26 mouse cellular contexts compared by ENCODE assay signal in genomic region chr9:44506566-44506965, GRCm38 (mm10). TPM values are rescaled to one million over a fixed set of nuclear protein-coding genes. Genes with fewer than 3 reads are reported as not detected.
DNase-seq lines count a peak whose midpoint lies in the region; ATAC-seq lines count a peak whose summit lies in the region.
"Had no signal": no experiment of that assay in that cellular context is flagged by ENCODE, and none has a peak within 500 bp of the region (broad histone marks: within the 10 kb centered on the region; RNA-seq: fewer than 3 reads in every experiment).

No protein-coding gene starts in this region.

- H3K4me3 ChIP-seq in forebrain, embryonic 10.5 days = no peak overlapping the region
- H3K4me3 ChIP-seq in forebrain, embryonic 14.5 days (ENCODE audit: low read depth, low read length) = no peak overlapping the region
- H3K4me3 ChIP-seq in intestine, embryonic 14.5 days (ENCODE audit: low read depth, low read length) = no peak overlapping the region
- H3K4me3 ChIP-seq in intestine, embryonic 15.5 days (replicated peaks) = no peak overlapping the region
- H3K4me3 ChIP-seq in neural tube, embryonic 11.5 days (ENCODE audit: low read depth, low read length) = no peak overlapping the region
- H3K4me3 ChIP-seq in neural tube, embryonic 15.5 days (replicated peaks) = no peak overlapping the region
- H3K4me3 ChIP-seq: embryonic facial prominence, embryonic 15.5 days; erythroblast, embryonic 14.5 days; heart, adult 2 months; heart, embryonic 12.5 days; hindbrain, embryonic 13.5 days had no signal

- no peak for ATAC-seq in forebrain, embryonic 14.5 days
- no peak for ATAC-seq in intestine, embryonic 14.5 days (replicated peaks; ENCODE audit: low FRiP score, low TSS enrichment, low read depth)
- ATAC-seq in intestine, embryonic 15.5 days = no peak
- ATAC-seq in neural tube, embryonic 11.5 days (ENCODE audit: insufficient read depth, low FRiP score, low TSS enrichment) = no peak
- no peak for ATAC-seq in neural tube, embryonic 15.5 days (ENCODE audit: low FRiP score)
- ATAC-seq: activated CD4-positive, CD25-positive, alpha-beta regulatory T cell, adult 4 months; forebrain, embryonic 16.5 days; intestine, postnatal 0 days; Patski had no signal

- H3K27me3 ChIP-seq in forebrain, embryonic 10.5 days (ENCODE audit: poor library complexity, severe bottlenecking) = peaks cover 24% of the 10 kb centered on the region
- H3K27me3 ChIP-seq in forebrain, embryonic 14.5 days (replicated peaks; ENCODE audit: control insufficient read depth, insufficient read depth, low read length) = no peaks in the 10 kb centered on the region
- H3K27me3 ChIP-seq in intestine, embryonic 14.5 days (replicated peaks; ENCODE audit: control insufficient read depth, insufficient read depth, low read length) = no peaks in the 10 kb centered on the region
- no peaks in the 10 kb centered on the region for H3K27me3 ChIP-seq in intestine, embryonic 15.5 days (replicated peaks)
- H3K27me3 ChIP-seq in neural tube, embryonic 11.5 days (ENCODE audit: control insufficient read depth, insufficient read depth, low read length) = no peaks in the 10 kb centered on the region
- 0 out of 2 replicates have a peak, but pooled peaks cover 13% of the 10 kb centered on the region for H3K27me3 ChIP-seq in neural tube, embryonic 15.5 days (replicated peaks)
- H3K27me3 ChIP-seq: embryonic facial prominence, embryonic 15.5 days; heart, embryonic 12.5 days; Patski had no signal

- peaks cover 45% of the 10 kb centered on the region for H3K4me1 ChIP-seq in forebrain, embryonic 10.5 days
- H3K4me1 ChIP-seq in forebrain, embryonic 14.5 days (ENCODE audit: control insufficient read depth, insufficient read depth, low read length) = peaks cover 17% of the 10 kb centered on the region
- peaks cover 26% of the 10 kb centered on the region for H3K4me1 ChIP-seq in intestine, embryonic 14.5 days (replicated peaks; ENCODE audit: control insufficient read depth, insufficient read depth, low read length)
- H3K4me1 ChIP-seq in intestine, embryonic 15.5 days (replicated peaks) = peaks cover 40% of the 10 kb centered on the region
- peaks cover 11% of the 10 kb centered on the region for H3K4me1 ChIP-seq in neural tube, embryonic 11.5 days (ENCODE audit: control insufficient read depth, insufficient read depth, low read length)
- H3K4me1 ChIP-seq in neural tube, embryonic 15.5 days = peaks cover 50% of the 10 kb centered on the region

- H3K27ac ChIP-seq in forebrain, embryonic 10.5 days = 0 out of 2 replicates have a peak overlapping the region, but pooled peaks have one; percentile 36
- H3K27ac ChIP-seq in forebrain, embryonic 14.5 days (ENCODE audit: low read depth, low read length) = no peak overlapping the region
- no peak overlapping the region for H3K27ac ChIP-seq in intestine, embryonic 14.5 days (ENCODE audit: low read depth)
- H3K27ac ChIP-seq in intestine, embryonic 15.5 days = no peak overlapping the region
- H3K27ac ChIP-seq in neural tube, embryonic 11.5 days (ENCODE audit: low read depth, low read length) = no peak overlapping the region
- no peak overlapping the region for H3K27ac ChIP-seq in neural tube, embryonic 15.5 days (replicated peaks)
- H3K27ac ChIP-seq: embryonic facial prominence, embryonic 15.5 days; heart, adult 2 months; hindbrain, embryonic 13.5 days had no signal

- H3K4me2 ChIP-seq in forebrain, embryonic 14.5 days (ENCODE audit: low read length) = no peak overlapping the region
- no peak overlapping the region for H3K4me2 ChIP-seq in intestine, embryonic 14.5 days (ENCODE audit: low read length)
- H3K4me2 ChIP-seq in intestine, embryonic 15.5 days (replicated peaks) = no peak overlapping the region
- no peak overlapping the region for H3K4me2 ChIP-seq in neural tube, embryonic 11.5 days (ENCODE audit: low read depth)
- H3K4me2 ChIP-seq in neural tube, embryonic 15.5 days = no peak overlapping the region
- H3K4me2 ChIP-seq: embryonic facial prominence, embryonic 15.5 days; heart, embryonic 12.5 days; hindbrain, embryonic 13.5 days had no signal

- DNase-seq in cerebellum, adult 8-10 months = peak; percentile 19
- DNase-seq in cerebellum, postnatal 4 days (ENCODE audit: low spot score in 2 of 2) = no peak
- no peak for DNase-seq in forebrain, embryonic 10.5 days (ENCODE audit: extremely low spot score, low spot score)
- no peak for DNase-seq in forebrain, embryonic 14.5 days (ENCODE audit: low spot score)
- peak; percentile 47 for DNase-seq in intestine, embryonic 14.5 days (ENCODE audit: low spot score)
- peak; percentile 5 for DNase-seq in neural tube, embryonic 11.5 days (ENCODE audit: low spot score)
- DNase-seq: adrenal gland, postnatal 14 days; embryo, embryonic 11 days; gastrocnemius, postnatal 10 days; heart, postnatal 36 days; kidney, adult 8-10 months had no signal

- no peak overlapping the region for H3K9ac ChIP-seq in forebrain, embryonic 14.5 days (ENCODE audit: low read length)
- H3K9ac ChIP-seq in intestine, embryonic 14.5 days (ENCODE audit: low read length) = no peak overlapping the region
- H3K9ac ChIP-seq in intestine, embryonic 15.5 days = no peak overlapping the region
- H3K9ac ChIP-seq in neural tube, embryonic 11.5 days (ENCODE audit: low read length) = no peak overlapping the region
- H3K9ac ChIP-seq in neural tube, embryonic 15.5 days (replicated peaks) = no peak overlapping the region
- H3K9ac ChIP-seq: embryonic facial prominence, embryonic 15.5 days; heart, embryonic 12.5 days; hindbrain, embryonic 13.5 days had no signal

- WGBS in forebrain, embryonic 10.5 days = 94% methylated on average over 13 of the region's 13 CpGs
- 92% methylated on average over 13 of the region's 13 CpGs for WGBS in forebrain, embryonic 14.5 days
- WGBS in intestine, embryonic 14.5 days = 90% methylated on average over 13 of the region's 13 CpGs
- WGBS in intestine, embryonic 15.5 days = 91% methylated on average over 13 of the region's 13 CpGs
- WGBS in neural tube, embryonic 11.5 days = 94% methylated on average over 13 of the region's 13 CpGs
- WGBS in neural tube, embryonic 15.5 days = 93% methylated on average over 13 of the region's 13 CpGs

- no peaks in the 10 kb centered on the region for H3K9me3 ChIP-seq in forebrain, embryonic 10.5 days
- H3K9me3 ChIP-seq in forebrain, embryonic 14.5 days (replicated peaks; ENCODE audit: control insufficient read depth, low read length) = no peaks in the 10 kb centered on the region
- no peaks in the 10 kb centered on the region for H3K9me3 ChIP-seq in intestine, embryonic 14.5 days (ENCODE audit: control insufficient read depth, low read length)
- no peaks in the 10 kb centered on the region for H3K9me3 ChIP-seq in intestine, embryonic 15.5 days
- no peaks in the 10 kb centered on the region for H3K9me3 ChIP-seq in neural tube, embryonic 11.5 days (ENCODE audit: control insufficient read depth, low read length)
- no peaks in the 10 kb centered on the region for H3K9me3 ChIP-seq in neural tube, embryonic 15.5 days (replicated peaks)
- H3K9me3 ChIP-seq: embryonic facial prominence, embryonic 15.5 days; heart, embryonic 12.5 days; hindbrain, embryonic 13.5 days had no signal

- H3K36me3 ChIP-seq in forebrain, embryonic 10.5 days (replicated peaks) = peaks cover 57% of the 10 kb centered on the region
- peaks cover 72% of the 10 kb centered on the region for H3K36me3 ChIP-seq in forebrain, embryonic 14.5 days (ENCODE audit: control insufficient read depth, insufficient read depth, low read length)
- peaks cover 60% of the 10 kb centered on the region for H3K36me3 ChIP-seq in intestine, embryonic 14.5 days (ENCODE audit: control insufficient read depth, insufficient read depth, low read length)
- H3K36me3 ChIP-seq in intestine, embryonic 15.5 days = peaks cover 29% of the 10 kb centered on the region
- peaks cover 10% of the 10 kb centered on the region for H3K36me3 ChIP-seq in neural tube, embryonic 11.5 days (ENCODE audit: control insufficient read depth, insufficient read depth, low read length)
- peaks cover 44% of the 10 kb centered on the region for H3K36me3 ChIP-seq in neural tube, embryonic 15.5 days

RNA-seq across cellular contexts. Expression of gene Bcl9l, which starts 23.9 kb away (rescaled TPM):
- 3.9 and 5.0 TPM in 2 replicates for polyA plus RNA-seq in forebrain, embryonic 10.5 days (2016; fragmentation: Nextera tagmentation; extraction: Ambion mirVana)
- 9.9 and 13.4 TPM in 2 replicates for polyA plus RNA-seq in forebrain, embryonic 14.5 days (2014; fragmentation: Nextera tagmentation; extraction: Ambion mirVana)
- polyA plus RNA-seq in intestine, embryonic 14.5 days (2014; fragmentation: Nextera tagmentation; extraction: Ambion mirVana) = 10.2 TPM in 2 replicates
- polyA plus RNA-seq in intestine, embryonic 15.5 days (2015; fragmentation: Nextera tagmentation; extraction: Ambion mirVana) = 7.5 and 7.8 TPM in 2 replicates
- 8.0 and 8.8 TPM in 2 replicates for polyA plus RNA-seq in neural tube, embryonic 11.5 days (2014; fragmentation: Nextera tagmentation; extraction: Ambion mirVana)
- 9.7 and 11.5 TPM in 2 replicates for polyA plus RNA-seq in neural tube, embryonic 15.5 days (2015; fragmentation: Nextera tagmentation; extraction: Ambion mirVana)

RNA-seq across cellular contexts. Expression of gene Upk2, which starts 51.8 kb away (rescaled TPM):
- not detected in 2 replicates for polyA plus RNA-seq in forebrain, embryonic 10.5 days (2016; fragmentation: Nextera tagmentation; extraction: Ambion mirVana)
- polyA plus RNA-seq in forebrain, embryonic 14.5 days (2014; fragmentation: Nextera tagmentation; extraction: Ambion mirVana) = not detected in 2 replicates
- 2.1 and 2.3 TPM in 2 replicates for polyA plus RNA-seq in intestine, embryonic 14.5 days (2014; fragmentation: Nextera tagmentation; extraction: Ambion mirVana)
- polyA plus RNA-seq in intestine, embryonic 15.5 days (2015; fragmentation: Nextera tagmentation; extraction: Ambion mirVana) = 1.2 TPM in 2 replicates
- 0.29 TPM in 1 of 2 replicates, not detected in the other for polyA plus RNA-seq in neural tube, embryonic 11.5 days (2014; fragmentation: Nextera tagmentation; extraction: Ambion mirVana)
- polyA plus RNA-seq in neural tube, embryonic 15.5 days (2015; fragmentation: Nextera tagmentation; extraction: Ambion mirVana) = 0.73 TPM in 1 of 2 replicates, not detected in the other
- polyA plus RNA-seq: activated CD4-positive, CD25-positive, alpha-beta regulatory T cell, adult 4 months; erythroblast, embryonic 14.5 days; forebrain, embryonic 11.5 days; forebrain, embryonic 16.5 days; frontal cortex, adult 2 months; heart, embryonic 16.5 days; hindbrain, embryonic 13.5 days; intestine, postnatal 0 days; Patski had no signal

RNA-seq across cellular contexts. Expression of gene Cxcr5, which starts 55.1 kb away (rescaled TPM):
- 0.05 TPM in 1 of 2 replicates, not detected in the other for polyA plus RNA-seq in forebrain, embryonic 10.5 days (2016; fragmentation: Nextera tagmentation; extraction: Ambion mirVana)
- 0.07 TPM in 1 of 2 replicates, not detected in the other for polyA plus RNA-seq in forebrain, embryonic 14.5 days (2014; fragmentation: Nextera tagmentation; extraction: Ambion mirVana)
- 0.82 and 0.89 TPM in 2 replicates for polyA plus RNA-seq in intestine, embryonic 14.5 days (2014; fragmentation: Nextera tagmentation; extraction: Ambion mirVana)
- 1.3 TPM in 2 replicates for polyA plus RNA-seq in intestine, embryonic 15.5 days (2015; fragmentation: Nextera tagmentation; extraction: Ambion mirVana)
- polyA plus RNA-seq in neural tube, embryonic 11.5 days (2014; fragmentation: Nextera tagmentation; extraction: Ambion mirVana) = not detected in 2 replicates
- 0.26 TPM in 1 of 2 replicates, not detected in the other for polyA plus RNA-seq in neural tube, embryonic 15.5 days (2015; fragmentation: Nextera tagmentation; extraction: Ambion mirVana)
- polyA plus RNA-seq: C2C12; erythroblast, embryonic 14.5 days; forebrain, embryonic 16.5 days; heart, embryonic 12.5 days; Patski had no signal

Comparison
In these comparisons a context has a peak if more than half of its experiments do, and no peak if none do; other contexts are left out.
1. DNase-seq: peak in cerebellum, adult 8-10 months (single experiment), intestine, embryonic 14.5 days (single experiment) and neural tube, embryonic 11.5 days (single experiment); none in cerebellum, postnatal 4 days (0 of 2), forebrain, embryonic 10.5 days (single experiment) and forebrain, embryonic 14.5 days (single experiment).